Mouse (Mus musculus): ENCODE results near the gene Setx.

Gene Setx

GRCm38 (mm10) chr2:29135161-29135560, 11.2 kb downstream of the Setx start:
- no peak for DNase-seq (ENCODE audit: low spot score in 2 of 2)

GRCm38 (mm10) chr2:29151941-29152340, 28.0 kb downstream of the Setx start:
- no peak for DNase-seq (ENCODE audit: low spot score in 2 of 2)

- no peak for DNase-seq (ENCODE audit: low spot score in 2 of 2)
These were observed 44.1 kb downstream of the Setx start for GRCm38 (mm10) chr2:29168067-29168466.

- DNase-seq (ENCODE audit: low spot score in 2 of 2), result no peak
These were observed 50.9 kb downstream of the Setx start for GRCm38 (mm10) chr2:29174887-29175286.

- no peak for DNase-seq (ENCODE audit: low spot score in 2 of 2)
These were observed 55.8 kb downstream of the Setx start for GRCm38 (mm10) chr2:29179810-29180209.

- DNase-seq (ENCODE audit: low spot score in 2 of 2), result no peak
These were observed 57.1 kb downstream of the Setx start for GRCm38 (mm10) chr2:29181111-29181510.

GRCm38 (mm10) chr2:29183266-29183924, 59.4 kb downstream of the Setx start:
- DNase-seq (ENCODE audit: low spot score in 2 of 2), result no peak

GRCm38 (mm10) chr2:29186209-29186608, 62.2 kb downstream of the Setx start:
- DNase-seq (ENCODE audit: low spot score in 2 of 2), result no peak

GRCm38 (mm10) chr2:29190392-29190791, 66.4 kb downstream of the Setx start:
- no peak for DNase-seq (ENCODE audit: low spot score in 2 of 2)

GRCm38 (mm10) chr2:29191216-29192215, 67.5 kb downstream of the Setx start:
- no peak for DNase-seq (ENCODE audit: low spot score in 2 of 2)

GRCm38 (mm10) chr2:29192629-29193278, 68.8 kb downstream of the Setx start:
- no peak for DNase-seq (ENCODE audit: low spot score in 2 of 2)

- DNase-seq (ENCODE audit: low spot score in 2 of 2), result no peak
These were observed 70.0 kb downstream of the Setx start for GRCm38 (mm10) chr2:29193819-29194546.

GRCm38 (mm10) chr2:29194547-29195463, 70.8 kb downstream of the Setx start:
- peak; percentile 78 to 94 for DNase-seq (ENCODE audit: low spot score in 2 of 2)

GRCm38 (mm10) chr2:29196844-29197243, 72.9 kb downstream of the Setx start:
- DNase-seq (ENCODE audit: low spot score in 2 of 2), result no peak

- no peak for DNase-seq (ENCODE audit: low spot score in 2 of 2)
These were observed 74.5 kb downstream of the Setx start for GRCm38 (mm10) chr2:29198446-29198845.

- no peak for DNase-seq (ENCODE audit: low spot score in 2 of 2)
These were observed 75.9 kb downstream of the Setx start for GRCm38 (mm10) chr2:29199909-29200308.

GRCm38 (mm10) chr2:29201223-29201955, 77.4 kb downstream of the Setx start:
- DNase-seq (ENCODE audit: low spot score in 2 of 2), result no peak

GRCm38 (mm10) chr2:29206156-29206555, 82.2 kb downstream of the Setx start:
- DNase-seq (ENCODE audit: low spot score in 2 of 2), result no peak

- DNase-seq (ENCODE audit: low spot score in 2 of 2), result no peak
These were observed 92.5 kb downstream of the Setx start for GRCm38 (mm10) chr2:29216286-29217012.

Data from spleen, postnatal 4 days (tissue).